Mouse (Mus musculus): ENCODE data around the gene Fam162b. TPM values are rescaled to one million over a fixed set of nuclear protein-coding genes. Genes with fewer than 3 reads are reported as not detected.
A peak's percentile ranks its signal among the peaks of the same experiment; 100 is the strongest.

The Fam162b gene
- not detected for total RNA-seq (2021)

GRCm38 (mm10) chr10:51590139-51590574 is at the start of gene Fam162b:
Gene Fam162b (minus strand): TSS chr10:51590517.
- no peak for DNase-seq (ENCODE audit: extremely low spot score in 1 of 2, low spot score in 1 of 2)

GRCm38 (mm10) chr10:51631411-51632136 is 41.3 kb upstream of the Fam162b start, which contains the start of gene Gprc6a:
Gene Gprc6a (minus strand): TSS chr10:51631461.
- no peak for DNase-seq (ENCODE audit: extremely low spot score in 1 of 2, low spot score in 1 of 2)

GRCm38 (mm10) chr10:51621193-51621592 is 30.9 kb upstream of the Fam162b start:
- DNase-seq (ENCODE audit: extremely low spot score in 1 of 2, low spot score in 1 of 2): no peak

- no peak for DNase-seq (ENCODE audit: extremely low spot score in 1 of 2, low spot score in 1 of 2)
Measured at GRCm38 (mm10) chr10:51620126-51620525, 29.8 kb upstream of the Fam162b start.

- DNase-seq (ENCODE audit: extremely low spot score in 1 of 2, low spot score in 1 of 2): no peak
Measured at GRCm38 (mm10) chr10:51618538-51618937, 28.2 kb upstream of the Fam162b start.

GRCm38 (mm10) chr10:51614826-51615590 is 24.7 kb upstream of the Fam162b start:
- no peak for DNase-seq (ENCODE audit: extremely low spot score in 1 of 2, low spot score in 1 of 2)

GRCm38 (mm10) chr10:51613421-51613820 is 23.1 kb upstream of the Fam162b start:
- DNase-seq (ENCODE audit: extremely low spot score in 1 of 2, low spot score in 1 of 2): no peak

- DNase-seq (ENCODE audit: extremely low spot score in 1 of 2, low spot score in 1 of 2): no peak
Measured at GRCm38 (mm10) chr10:51611969-51612682, 21.8 kb upstream of the Fam162b start.

- DNase-seq (ENCODE audit: extremely low spot score in 1 of 2, low spot score in 1 of 2): no peak
Measured at GRCm38 (mm10) chr10:51609741-51610425, 19.6 kb upstream of the Fam162b start.

GRCm38 (mm10) chr10:51596928-51597635 is 6.8 kb upstream of the Fam162b start:
- DNase-seq (ENCODE audit: extremely low spot score in 1 of 2, low spot score in 1 of 2): no peak

GRCm38 (mm10) chr10:51595001-51595931 is 4.9 kb upstream of the Fam162b start:
- no peak for DNase-seq (ENCODE audit: extremely low spot score in 1 of 2, low spot score in 1 of 2)

GRCm38 (mm10) chr10:51591574-51591973 is 1.3 kb upstream of the Fam162b start:
- no peak for DNase-seq (ENCODE audit: extremely low spot score in 1 of 2, low spot score in 1 of 2)

GRCm38 (mm10) chr10:51584919-51585318 is 5.4 kb downstream of the Fam162b start:
- no peak for DNase-seq (ENCODE audit: extremely low spot score in 1 of 2, low spot score in 1 of 2)

- DNase-seq (ENCODE audit: extremely low spot score in 1 of 2, low spot score in 1 of 2): no peak
Measured at GRCm38 (mm10) chr10:51584378-51584777, 5.9 kb downstream of the Fam162b start.

GRCm38 (mm10) chr10:51571225-51571996 is 18.9 kb downstream of the Fam162b start:
- DNase-seq (ENCODE audit: extremely low spot score in 1 of 2, low spot score in 1 of 2): no peak

- DNase-seq (ENCODE audit: extremely low spot score in 1 of 2, low spot score in 1 of 2): no peak
Measured at GRCm38 (mm10) chr10:51556005-51556404, 34.3 kb downstream of the Fam162b start.

- peak; percentile 72 to 91 for DNase-seq (ENCODE audit: extremely low spot score in 1 of 2, low spot score in 1 of 2)
Measured at GRCm38 (mm10) chr10:51553348-51554123, 36.8 kb downstream of the Fam162b start.
